Mouse (Mus musculus) liver, postnatal 0 days (tissue): Measurements from ENCODE around the gene Galr3. TPM values are rescaled to one million over a fixed set of nuclear protein-coding genes. Genes with fewer than 3 reads are reported as not detected.
A peak's percentile ranks its signal among the peaks of the same experiment; 100 is the strongest.

ENCODE experiments used
- ATAC-seq: fragments of 200-750 bp; cut with Nextera tagmentation; 2 replicates; pipeline ENCODE4 v1.8.0; 2017; ENCODE audit warnings: mild to moderate bottlenecking, moderate library complexity
- DNase-seq: peaks from one replicate; pipeline ENCODE4 v3.0.0-alpha.2; 2016
- H3K27ac ChIP-seq: fragments of 300-500 bp; sonication (generic); 2 replicates; pipeline ENCODE4 v1.5.1; 2014; ENCODE audit warnings: antibody characterized with exemption, moderate library complexity, mild to moderate bottlenecking, low read depth
- H3K27me3 ChIP-seq: fragments of 300-500 bp; sonication (generic); 2 replicates; pipeline ENCODE4 v1.6.1; 2014; ENCODE audit warnings: low read length, control low read depth, mixed read lengths; ENCODE audit not compliant: insufficient read depth
- H3K36me3 ChIP-seq: fragments of 300-500 bp; sonication (generic); replicated peaks from 2 replicates; pipeline ENCODE4 v1.6.1; 2014; ENCODE audit warnings: mild to moderate bottlenecking, control low read depth, low read length, moderate library complexity, mixed read lengths; ENCODE audit not compliant: insufficient read depth
- H3K4me1 ChIP-seq: fragments of 300-500 bp; sonication (generic); 2 replicates; pipeline ENCODE4 v1.6.1; 2014; ENCODE audit warnings: antibody characterized with exemption, mild to moderate bottlenecking, control low read depth; ENCODE audit not compliant: insufficient read depth
- H3K4me2 ChIP-seq: fragments of 300-500 bp; sonication (generic); 2 replicates; pipeline ENCODE4 v1.6.1; 2014; ENCODE audit warnings: low read depth, mild to moderate bottlenecking, low read length, moderate library complexity, mixed read lengths
- H3K4me3 ChIP-seq: fragments of 300-500 bp; sonication (generic); 2 replicates; pipeline ENCODE4 v1.5.1; 2014; ENCODE audit warnings: low read depth, low read length
- H3K9ac ChIP-seq: fragments of 300-500 bp; sonication (generic); replicated peaks from 2 replicates; pipeline ENCODE4 v1.6.1; 2014; ENCODE audit warnings: mild to moderate bottlenecking, moderate library complexity
- H3K9me3 ChIP-seq: fragments of 300-500 bp; sonication (generic); 2 replicates; pipeline ENCODE4 v1.6.1; 2016; ENCODE audit warnings: mild to moderate bottlenecking, control low read depth, low read length, mixed read lengths
- CTCF ChIP-seq: sonication (generic); IDR thresholded peaks from 2 replicates; pipeline ENCODE4 v1.5.1; 2016; ENCODE audit warnings: antibody characterized with exemption, low read depth
- EP300 ChIP-seq: IDR thresholded peaks from 2 replicates; pipeline ENCODE4 v1.6.1; 2016; ENCODE audit warnings: antibody characterized with exemption, low read depth, mild to moderate bottlenecking
- WGBS: fragments of 180-500 bp; shearing (Covaris S2); extraction: QIAGEN DNeasy Blood & Tissue Kit; methylation state at CpG from one replicate; pipeline ENCODE4 v1.1.7; 2014; ENCODE audit not compliant: insufficient replicate concordance; 5-methylcytosine and 5-hydroxymethylcytosine counted together
- polyA plus RNA-seq: library from polyadenylated mRNA; unstranded; fragments of >200 nt; fragmentation: Nextera tagmentation; extraction: Ambion mirVana; gene quantifications from 2 replicates; pipeline ENCODE4 v1.2.1, GENCODE M21; 2015

Gene Galr3
- polyA plus RNA-seq, 1 experiment from 2014 or later = 0.16 TPM

DNA sequence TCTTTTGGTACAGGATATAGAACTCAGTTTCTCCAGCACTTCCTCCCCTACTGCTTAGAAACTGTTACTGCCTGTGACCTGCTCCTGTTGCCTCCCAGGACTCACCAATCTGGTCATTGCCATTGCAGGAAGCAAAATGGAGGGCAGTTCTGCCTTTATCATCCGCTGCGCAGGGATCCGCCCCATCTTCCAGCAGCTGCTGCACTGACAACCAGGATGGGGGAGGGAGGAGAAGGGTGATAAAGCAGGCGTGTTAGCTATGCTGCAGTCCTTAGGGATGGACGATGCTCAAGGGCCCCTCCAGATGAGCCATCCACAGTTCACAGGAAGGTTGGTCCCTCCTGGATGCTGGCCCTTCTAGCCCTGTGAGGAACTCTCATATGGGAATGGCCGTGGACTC, 16.2 kb downstream of the Galr3 start:
- no peak overlapping the region for H3K27ac ChIP-seq
- no peak overlapping the region for H3K9ac ChIP-seq
- peaks cover 75% of the 10 kb centered on the region for H3K36me3 ChIP-seq
- no peak for TF ChIP-seq CTCF
- WGBS = 77% methylated on average over 6 of the region's 6 CpGs
- peaks cover 8% of the 10 kb centered on the region for H3K4me1 ChIP-seq
- H3K4me2 ChIP-seq = no peak overlapping the region
- ATAC-seq (no peak), DNase-seq (no peak)
- H3K9me3 ChIP-seq = no peaks in the 10 kb centered on the region
- no peaks in the 10 kb centered on the region for H3K27me3 ChIP-seq
- no peak overlapping the region for H3K4me3 ChIP-seq

DNA sequence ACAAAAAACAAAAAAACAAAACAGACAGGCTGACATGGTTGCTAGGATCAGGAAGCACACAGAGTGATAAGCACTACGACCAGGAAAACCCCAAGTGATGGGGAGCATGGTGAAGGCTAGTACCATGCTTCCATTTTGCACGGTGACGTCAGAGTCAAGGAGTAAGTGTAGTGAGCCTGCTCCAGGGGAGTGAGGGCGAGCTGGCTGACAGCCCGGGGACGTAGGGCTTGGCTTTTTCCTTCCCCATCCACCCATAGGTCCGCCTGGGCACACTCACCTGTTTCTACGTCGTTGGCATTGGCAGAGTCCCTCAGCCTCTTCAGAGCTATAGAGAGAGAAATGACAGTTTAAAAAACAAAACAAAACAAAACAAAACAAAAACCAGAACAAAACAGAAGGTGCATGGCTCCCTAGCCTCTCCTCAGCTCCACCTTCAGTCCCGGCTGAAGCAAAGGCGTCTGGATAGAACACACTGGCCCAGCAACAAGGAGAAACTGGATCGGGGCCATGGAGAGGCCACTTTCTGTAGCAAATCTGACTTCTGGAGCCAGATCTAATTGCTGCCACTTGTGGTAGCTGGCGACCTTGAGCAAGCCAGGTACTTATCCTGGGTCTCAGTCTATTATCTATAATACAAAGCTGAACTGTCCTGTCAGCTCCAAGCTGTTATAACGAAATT, 19.3 kb downstream of the Galr3 start:
- no peak for DNase-seq

DNA sequence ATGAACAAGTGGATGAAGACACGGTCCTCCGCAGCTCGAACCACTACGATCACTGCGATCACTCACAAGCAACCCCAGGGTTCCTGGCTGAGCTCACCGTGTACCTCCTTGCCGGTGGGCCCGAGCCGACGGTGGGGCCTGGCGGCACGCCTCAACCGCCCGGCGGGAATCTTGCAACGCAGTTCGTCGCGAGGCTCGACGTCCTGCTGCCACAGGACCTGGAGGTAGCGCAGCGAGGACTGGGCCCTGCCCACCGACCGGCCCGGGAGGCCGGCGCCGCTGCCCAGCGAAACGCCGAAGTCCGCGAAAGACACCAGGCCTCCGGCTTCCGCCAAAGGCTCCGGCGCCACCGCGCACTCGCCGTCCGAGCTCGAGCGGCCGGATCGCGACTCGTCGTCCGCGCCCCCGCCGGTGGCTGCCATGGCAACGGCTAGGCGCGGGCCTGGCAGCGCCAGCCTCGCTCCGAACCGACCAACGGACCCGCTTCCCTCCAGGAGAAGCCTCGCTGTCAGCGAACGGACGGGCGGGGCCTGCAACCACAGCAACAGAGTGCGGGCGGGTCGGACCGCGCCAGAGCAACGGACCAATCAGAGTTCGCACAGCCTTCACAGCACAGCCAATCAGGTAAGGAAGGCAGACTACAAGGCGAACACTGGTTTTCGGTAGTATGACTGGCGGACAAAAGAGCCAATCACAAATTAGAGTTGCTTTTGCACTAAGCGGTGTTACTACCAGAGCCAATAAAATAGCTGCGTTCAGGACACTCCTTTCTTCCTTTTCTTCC, 20.9 kb downstream of the Galr3 start, which contains the start of gene Ankrd54:
TSS of gene Ankrd54 (minus strand) at position 518 of the 784 bp plus-strand sequence.
- Histone ChIP-seq H3K36me3 (peaks cover 32% of the 10 kb centered on the region), H3K4me2 (peak within 1 kb of the TSS; percentile 83), H3K9ac (peak within 1 kb of the TSS; percentile 93), H3K4me3 (peak within 1 kb of the TSS; percentile 75), H3K27me3 (no peaks in the 10 kb centered on the region), H3K9me3 (no peaks in the 10 kb centered on the region), H3K4me1 (peaks cover 23% of the 10 kb centered on the region), H3K27ac (peak within 1 kb of the TSS; percentile 88)
- DNase-seq = peak; percentile 98
- WGBS = under 1% methylated on average over 72 of the region's 80 CpGs
- peak; percentile 99 for ATAC-seq
- TF ChIP-seq CTCF (no peak), EP300 (peak; percentile 67)

More for the DNA sequence above, 19.3 kb downstream of the Galr3 start:
- Histone ChIP-seq H3K4me2 (peak overlapping the region; percentile 82), H3K9ac (peak overlapping the region; percentile 93; the same call in 1 of the 2 replicates), H3K4me3 (peak overlapping the region; percentile 75), H3K36me3 (peaks cover 43% of the 10 kb centered on the region), H3K27ac (no peak overlapping the region), H3K27me3 (no peaks in the 10 kb centered on the region), H3K9me3 (no peaks in the 10 kb centered on the region), H3K4me1 (peaks cover 14% of the 10 kb centered on the region)
- WGBS = 79% methylated on average over 14 of the region's 14 CpGs
- TF ChIP-seq EP300 (no peak), CTCF (no peak)
- no peak for ATAC-seq

DNA sequence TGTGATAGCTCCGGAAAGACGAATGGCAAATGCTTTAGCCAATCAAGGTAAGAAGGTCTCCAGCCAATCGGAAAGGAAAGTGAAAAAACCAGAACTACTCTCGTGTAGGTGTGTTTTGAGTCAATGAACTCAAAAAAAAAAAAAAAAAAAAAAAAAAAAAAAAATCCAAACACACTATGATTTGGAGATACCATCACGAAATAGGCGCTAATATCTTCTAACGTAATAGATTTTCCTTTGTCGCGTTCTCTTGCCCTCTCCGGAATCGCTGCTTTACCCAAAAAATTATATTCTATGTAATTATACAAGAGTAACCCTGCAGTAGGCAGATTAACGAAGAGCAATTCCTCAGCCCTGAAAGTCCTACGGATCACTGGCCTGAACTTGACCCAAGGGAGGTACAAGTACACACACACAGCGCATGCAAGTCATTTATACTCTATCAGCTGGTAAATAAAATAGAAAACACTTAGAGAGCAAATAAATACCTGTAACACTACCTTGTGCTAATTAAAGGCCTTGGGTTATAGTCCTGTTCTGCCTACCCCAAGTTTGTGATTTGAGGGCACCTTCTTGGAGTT, 21.6 kb downstream of the Galr3 start:
- Histone ChIP-seq H3K4me2 (peak overlapping the region; percentile 83), H3K9me3 (no peaks in the 10 kb centered on the region), H3K27ac (peak overlapping the region; percentile 61; the same call in 1 of the 2 replicates), H3K4me3 (peak overlapping the region; percentile 39), H3K27me3 (no peaks in the 10 kb centered on the region), H3K4me1 (peaks cover 28% of the 10 kb centered on the region), H3K36me3 (peaks cover 25% of the 10 kb centered on the region), H3K9ac (peak overlapping the region; percentile 37)
- TF ChIP-seq CTCF = no peak
- TF ChIP-seq EP300 = no peak; the same call in 1 of the 2 replicates
- ATAC-seq = no peak
- DNase-seq = no peak
- WGBS = 9% methylated on average over 14 of the region's 14 CpGs

DNA sequence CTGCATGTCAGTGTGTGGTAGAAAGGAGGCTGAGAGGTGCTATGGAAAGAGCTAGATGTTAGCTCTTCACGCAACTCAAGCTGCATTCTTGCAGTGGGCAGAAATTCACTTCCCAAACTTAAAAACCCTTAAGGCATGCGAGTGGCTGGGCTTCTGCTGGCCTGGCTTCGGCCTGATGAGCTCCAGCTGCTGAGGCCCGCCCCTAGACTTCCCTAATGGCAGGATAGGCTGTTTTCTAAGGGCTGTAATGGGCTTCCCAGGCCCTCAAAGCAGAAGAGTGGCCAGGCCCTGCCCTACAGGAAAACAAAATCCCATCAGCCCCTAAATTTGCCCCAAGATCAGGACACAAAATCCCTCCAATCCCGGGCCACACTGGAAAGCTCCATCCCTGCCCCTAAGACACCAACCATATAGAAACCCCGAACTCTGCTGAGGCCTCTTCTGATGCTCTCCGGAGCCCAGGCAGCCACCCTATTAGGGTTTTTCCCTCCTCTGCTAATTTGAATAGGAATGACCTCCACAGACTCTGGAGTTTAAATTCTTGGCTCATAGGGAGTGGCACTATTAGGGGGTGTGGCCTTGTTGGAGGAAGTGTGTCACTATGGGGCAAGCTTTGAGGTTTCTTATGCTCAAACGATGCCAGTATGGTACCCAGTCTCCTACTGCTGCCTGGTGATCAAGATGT, 23.5 kb downstream of the Galr3 start:
- Histone ChIP-seq H3K36me3 (peaks cover 6% of the 10 kb centered on the region), H3K4me2 (no peak overlapping the region), H3K27me3 (no peaks in the 10 kb centered on the region), H3K9me3 (no peaks in the 10 kb centered on the region), H3K4me1 (peaks cover 32% of the 10 kb centered on the region), H3K9ac (no peak overlapping the region), H3K27ac (no peak overlapping the region), H3K4me3 (no peak overlapping the region)
- ATAC-seq = no peak
- TF ChIP-seq EP300 (no peak), CTCF (no peak)
- DNase-seq = no peak
- WGBS = 72% methylated on average over 8 of the region's 8 CpGs
